Mouse (Mus musculus) lung, embryonic 14.5 days (tissue): ENCODE measurements around the gene Optc. TPM values are rescaled to one million over a fixed set of nuclear protein-coding genes. Genes with fewer than 3 reads are reported as not detected.

Experiments
- ATAC-seq: fragments of 200-750 bp; cut with Nextera tagmentation; 2 replicates; pipeline ENCODE4 v1.8.0; 2017; ENCODE audit warnings: mild to moderate bottlenecking, moderate TSS enrichment, moderate library complexity; ENCODE audit not compliant: insufficient read depth
- DNase-seq: peaks from one replicate; pipeline ENCODE4 v3.0.0-alpha.2; 2015
- H3K27ac ChIP-seq: fragments of 300-500 bp; sonication (generic); 2 replicates; pipeline ENCODE4 v1.5.1; 2014; ENCODE audit warnings: low read depth, mild to moderate bottlenecking, moderate library complexity
- H3K27me3 ChIP-seq: fragments of 300-500 bp; sonication (generic); 2 replicates; pipeline ENCODE4 v1.6.1; 2014; ENCODE audit warnings: low read length, control low read depth; ENCODE audit not compliant: insufficient read depth
- H3K36me3 ChIP-seq: fragments of 300-500 bp; sonication (generic); 2 replicates; pipeline ENCODE4 v1.6.1; 2014; ENCODE audit warnings: control low read depth; ENCODE audit not compliant: insufficient read depth
- H3K4me1 ChIP-seq: fragments of 300-500 bp; sonication (generic); 2 replicates; pipeline ENCODE4 v1.6.1; 2014; ENCODE audit warnings: antibody characterized with exemption, control low read depth; ENCODE audit not compliant: insufficient read depth
- H3K4me2 ChIP-seq: fragments of 300-500 bp; sonication (generic); 2 replicates; pipeline ENCODE4 v1.6.1; 2014; ENCODE audit warnings: mild to moderate bottlenecking
- H3K4me3 ChIP-seq: fragments of 300-500 bp; sonication (generic); 2 replicates; pipeline ENCODE4 v1.5.1; 2014; ENCODE audit warnings: low read depth, low read length
- H3K9ac ChIP-seq: fragments of 300-500 bp; sonication (generic); 2 replicates; pipeline ENCODE4 v1.6.1; 2014
- H3K9me3 ChIP-seq: fragments of 300-500 bp; sonication (generic); 2 replicates; pipeline ENCODE4 v1.6.1; 2016; ENCODE audit warnings: low read depth, low read length, control low read depth
- CTCF ChIP-seq: IDR thresholded peaks from 2 replicates; pipeline ENCODE4 v1.5.1; 2016; ENCODE audit warnings: antibody characterized with exemption, low read depth
- WGBS: fragments of 180-500 bp; shearing (Covaris S2); extraction: QIAGEN DNeasy Blood & Tissue Kit; methylation state at CpG from one replicate; pipeline ENCODE4 v1.1.7; 2014; 5-methylcytosine and 5-hydroxymethylcytosine counted together
- polyA plus RNA-seq: library from polyadenylated mRNA; unstranded; fragments of >200 nt; fragmentation: Nextera tagmentation; extraction: Ambion mirVana; gene quantifications from 2 replicates; pipeline ENCODE4 v1.2.1, GENCODE M21; 2014

Optc gene
- polyA plus RNA-seq, 1 experiment from 2014 or later = 1.0 TPM

GRCm38 (mm10) chr1:133856133-133856541 is 51.7 kb downstream of the Optc start:
- no peak overlapping the region for H3K9ac ChIP-seq
- no peak for ATAC-seq
- no peaks in the 10 kb centered on the region for H3K27me3 ChIP-seq
- no peaks in the 10 kb centered on the region for H3K9me3 ChIP-seq
- H3K36me3 ChIP-seq = no peaks in the 10 kb centered on the region
- no peak for TF ChIP-seq CTCF
- no peak for DNase-seq
- H3K27ac ChIP-seq = no peak overlapping the region
- no peak overlapping the region for H3K4me2 ChIP-seq
- WGBS = 39% methylated on average over 11 of the region's 11 CpGs
- no peaks in the 10 kb centered on the region; the same call in 1 of the 2 replicates for H3K4me1 ChIP-seq
- no peak overlapping the region for H3K4me3 ChIP-seq

GRCm38 (mm10) chr1:133855274-133856017 is 52.4 kb downstream of the Optc start:
- Histone ChIP-seq H3K4me2 (peak overlapping the region; percentile 59), H3K9me3 (no peaks in the 10 kb centered on the region), H3K4me3 (peak overlapping the region; percentile 19; the same call in 1 of the 2 replicates), H3K27ac (no peak overlapping the region), H3K4me1 (no peaks in the 10 kb centered on the region; the same call in 1 of the 2 replicates), H3K27me3 (no peaks in the 10 kb centered on the region), H3K36me3 (no peaks in the 10 kb centered on the region), H3K9ac (no peak overlapping the region)
- ATAC-seq (no peak; the same call in 1 of the 2 replicates), DNase-seq (peak; percentile 88)
- 11% methylated on average over 15 of the region's 15 CpGs for WGBS
- TF ChIP-seq CTCF = no peak

GRCm38 (mm10) chr1:133854421-133855273 is 53.2 kb downstream of the Optc start:
- Histone ChIP-seq H3K9ac (0 out of 2 replicates have a peak overlapping the region, but pooled peaks have one; percentile 5), H3K9me3 (no peaks in the 10 kb centered on the region), H3K4me1 (no peaks in the 10 kb centered on the region; the same call in 1 of the 2 replicates), H3K27ac (no peak overlapping the region), H3K36me3 (no peaks in the 10 kb centered on the region), H3K27me3 (no peaks in the 10 kb centered on the region), H3K4me2 (peak overlapping the region; percentile 59), H3K4me3 (peak overlapping the region; percentile 19)
- no peak; the same call in 1 of the 2 replicates for ATAC-seq
- WGBS = 5% methylated on average over 17 of the region's 17 CpGs
- TF ChIP-seq CTCF = no peak
- DNase-seq = peak; percentile 61

Other genes with a start within 250 kb of the Optc start
- gene Zbed6, start 247.1 kb downstream of the Optc start, polyA plus RNA-seq = not detected in 2 replicates
- 11.9 and 12.2 TPM in 2 replicates for gene Gm38394, start 246.7 kb downstream of the Optc start, polyA plus RNA-seq
- 0.18 and 0.25 TPM in 2 replicates for gene Lax1, start 217.9 kb downstream of the Optc start, polyA plus RNA-seq
- gene Atp2b4, start 107.0 kb downstream of the Optc start, polyA plus RNA-seq = 11.2 and 12.7 TPM in 2 replicates
- 17.2 and 17.6 TPM in 2 replicates for gene Prelp, start 13.4 kb upstream of the Optc start, polyA plus RNA-seq
- 173 and 174 TPM in 2 replicates for gene Fmod, start 129.3 kb upstream of the Optc start, polyA plus RNA-seq
- gene Btg2, start 171.1 kb upstream of the Optc start, polyA plus RNA-seq = 77.2 and 81.0 TPM in 2 replicates
- not detected in 2 replicates for gene Chit1, start 203.2 kb upstream of the Optc start, polyA plus RNA-seq